Mouse (Mus musculus) liver, embryonic 11.5 days (tissue): ENCODE data around the gene Inmt. TPM values are rescaled to one million over a fixed set of nuclear protein-coding genes. Genes with fewer than 3 reads are reported as not detected.
"Not testable (repeated sequence)": the region's sequence is repeated elsewhere in the genome, so short reads cannot be mapped to it uniquely, and the experiment has no call there.

Experiments used
- ATAC-seq: fragments of 200-750 bp; cut with Nextera tagmentation; replicated peaks from 2 replicates; pipeline ENCODE4 v1.8.0; 2017; ENCODE audit warnings: moderate number of reproducible peaks, mild to moderate bottlenecking, moderate TSS enrichment, moderate library complexity; ENCODE audit not compliant: low FRiP score
- DNase-seq: peaks from one replicate; pipeline ENCODE4 v3.0.0-alpha.2; 2017; ENCODE audit warnings: low spot score
- H3K27ac ChIP-seq: fragments of 300-500 bp; sonication (generic); 2 replicates; pipeline ENCODE4 v1.5.1; 2014; ENCODE audit warnings: mild to moderate bottlenecking, low read depth, low read length, control low read depth
- H3K27me3 ChIP-seq: fragments of 300-500 bp; sonication (generic); replicated peaks from 2 replicates; pipeline ENCODE4 v1.6.1; 2014; ENCODE audit warnings: low read length, mixed read lengths; ENCODE audit not compliant: control insufficient read depth, insufficient read depth
- H3K36me3 ChIP-seq: fragments of 300-500 bp; sonication (generic); 2 replicates; pipeline ENCODE4 v1.6.1; 2014; ENCODE audit warnings: mild to moderate bottlenecking, low read length, moderate library complexity, mixed read lengths; ENCODE audit not compliant: control insufficient read depth, insufficient read depth
- H3K4me1 ChIP-seq: fragments of 300-500 bp; sonication (generic); replicated peaks from 2 replicates; pipeline ENCODE4 v1.6.1; 2014; ENCODE audit warnings: low read length, mixed read lengths; ENCODE audit not compliant: control insufficient read depth, insufficient read depth
- H3K4me2 ChIP-seq: fragments of 300-500 bp; sonication (generic); 2 replicates; pipeline ENCODE4 v1.6.1; 2014; ENCODE audit warnings: mild to moderate bottlenecking, control low read depth, moderate library complexity
- H3K4me3 ChIP-seq: fragments of 300-500 bp; sonication (generic); 2 replicates; pipeline ENCODE4 v1.5.1; 2014; ENCODE audit warnings: low read depth, low read length, control low read depth
- H3K9ac ChIP-seq: fragments of 300-500 bp; sonication (generic); 2 replicates; pipeline ENCODE4 v1.6.1; 2014; ENCODE audit warnings: low read depth, low read length, control low read depth
- H3K9me3 ChIP-seq: fragments of 300-500 bp; sonication (generic); 2 replicates; pipeline ENCODE4 v1.6.1; 2016; ENCODE audit warnings: low read length, inconsistent platforms, mixed read lengths; ENCODE audit not compliant: control insufficient read depth
- WGBS: fragments of 180-500 bp; shearing (Covaris S2); extraction: QIAGEN DNeasy Blood & Tissue Kit; methylation state at CpG from one replicate; pipeline ENCODE4 v1.1.7; 2014; 5-methylcytosine and 5-hydroxymethylcytosine counted together
- polyA plus RNA-seq: library from polyadenylated mRNA; unstranded; fragments of >200 nt; fragmentation: Nextera tagmentation; extraction: Ambion mirVana; gene quantifications from 2 replicates; pipeline ENCODE4 v1.2.1, GENCODE M21; 2014

The Inmt gene
- polyA plus RNA-seq, 1 experiment from 2014 or later = 0.58 TPM

DNA sequence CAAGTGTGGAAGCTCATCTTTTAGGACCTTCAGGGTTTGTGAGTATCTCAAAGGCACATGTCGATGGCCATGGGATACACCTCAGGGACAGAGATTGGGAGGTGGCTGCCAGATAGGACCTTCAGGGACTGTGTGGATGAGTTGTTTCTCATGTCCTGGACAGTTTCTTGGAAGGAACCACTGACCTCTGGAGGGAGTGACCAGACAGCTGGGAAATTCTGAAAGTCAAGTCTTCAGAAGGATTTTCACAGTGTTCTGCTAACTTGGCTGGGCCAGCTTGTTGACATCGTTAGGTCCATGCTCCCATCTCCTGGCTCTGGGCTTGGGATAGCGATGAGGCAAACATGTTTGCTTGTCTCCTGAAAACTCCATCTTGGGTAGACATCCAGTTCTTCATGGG is 24.2 kb upstream of the Inmt start:
- H3K4me3 ChIP-seq = no peak overlapping the region
- DNase-seq (no peak), ATAC-seq (no peak)
- no peak overlapping the region for H3K27ac ChIP-seq
- WGBS = 81% methylated on average over 3 of the region's 3 CpGs
- H3K9ac ChIP-seq = no peak overlapping the region
- H3K4me1 ChIP-seq = 0 out of 2 replicates have a peak, but pooled peaks cover 3% of the 10 kb centered on the region
- H3K4me2 ChIP-seq = no peak overlapping the region
- no peaks in the 10 kb centered on the region for H3K27me3 ChIP-seq
- H3K36me3 ChIP-seq = no peaks in the 10 kb centered on the region
- H3K9me3 ChIP-seq = no peaks in the 10 kb centered on the region

DNA sequence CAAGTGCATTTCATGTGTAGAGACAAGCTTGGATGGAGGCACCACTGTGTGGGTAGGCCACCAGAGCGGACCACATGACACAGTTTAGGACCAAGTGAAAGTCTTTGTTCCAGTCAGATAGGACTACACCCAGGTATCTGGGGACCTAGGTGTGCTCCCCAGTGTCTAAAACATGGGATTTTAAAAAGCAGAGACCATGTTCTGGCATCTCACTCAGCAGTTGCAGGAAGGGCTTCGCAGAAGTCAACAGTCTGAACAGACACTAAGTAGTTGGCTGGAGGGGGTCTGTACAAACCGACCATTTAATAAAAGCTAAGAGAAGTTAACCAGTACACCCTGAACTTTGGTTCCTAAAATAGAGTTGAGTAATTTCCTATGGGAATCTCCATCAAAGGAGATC is 18.3 kb upstream of the Inmt start:
- ATAC-seq (no peak), DNase-seq (no peak)
- H3K27me3 ChIP-seq = no peaks in the 10 kb centered on the region
- H3K4me1 ChIP-seq = no peaks in the 10 kb centered on the region
- no peak overlapping the region for H3K4me2 ChIP-seq
- H3K4me3 ChIP-seq = no peak overlapping the region
- WGBS = 90% methylated on average over 3 of the region's 3 CpGs
- H3K36me3 ChIP-seq = no peaks in the 10 kb centered on the region
- H3K9me3 ChIP-seq = no peaks in the 10 kb centered on the region
- no peak overlapping the region for H3K27ac ChIP-seq
- H3K9ac ChIP-seq = no peak overlapping the region

GRCm38 (mm10) chr6:55191537-55191936 is 16.7 kb upstream of the Inmt start:
- WGBS = 64% methylated on average over 4 of the region's 4 CpGs
- no peak for ATAC-seq
- Histone ChIP-seq H3K9ac (no peak overlapping the region), H3K4me2 (no peak overlapping the region), H3K4me1 (no peaks in the 10 kb centered on the region), H3K27me3 (no peaks in the 10 kb centered on the region), H3K9me3 (no peaks in the 10 kb centered on the region), H3K4me3 (no peak overlapping the region), H3K36me3 (no peaks in the 10 kb centered on the region), H3K27ac (no peak overlapping the region)
- DNase-seq = no peak

- no peaks in the 10 kb centered on the region for H3K4me1 ChIP-seq
- no peak overlapping the region for H3K27ac ChIP-seq
- no peaks in the 10 kb centered on the region for H3K36me3 ChIP-seq
- no peaks in the 10 kb centered on the region for H3K27me3 ChIP-seq
- ATAC-seq (no peak), DNase-seq (no peak)
- no peak overlapping the region for H3K4me2 ChIP-seq
- no peak overlapping the region for H3K9ac ChIP-seq
- no peaks in the 10 kb centered on the region for H3K9me3 ChIP-seq
- no peak overlapping the region for H3K4me3 ChIP-seq
These were observed 14.6 kb upstream of the Inmt start for GRCm38 (mm10) chr6:55189406-55189805.

DNA sequence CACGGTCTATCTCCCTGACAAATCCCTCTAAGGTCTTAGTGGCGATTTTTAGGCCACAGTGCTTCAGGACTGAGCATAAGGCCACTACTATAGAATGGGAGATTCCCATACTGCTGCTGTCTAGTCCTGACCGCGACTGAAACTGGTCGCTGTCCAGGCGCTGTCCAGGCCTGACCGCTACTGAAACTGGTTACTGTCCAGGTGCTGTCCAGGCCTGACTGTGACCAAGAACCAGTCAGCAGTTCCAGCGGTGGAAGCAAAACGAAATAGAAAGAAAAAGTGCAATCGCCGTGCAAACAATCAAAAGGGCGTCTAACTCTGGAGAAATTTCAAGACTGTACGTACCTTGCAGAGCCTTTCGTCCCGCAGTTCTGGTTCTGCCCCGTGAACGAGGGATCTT is 13.0 kb upstream of the Inmt start:
- not testable (repeated sequence) for H3K27ac ChIP-seq, H3K36me3 ChIP-seq, H3K4me3 ChIP-seq, H3K4me1 ChIP-seq, H3K27me3 ChIP-seq, H3K4me2 ChIP-seq, H3K9ac ChIP-seq, ATAC-seq, H3K9me3 ChIP-seq, DNase-seq
- 91% methylated on average over 17 of the region's 17 CpGs for whole genome bisulfite sequencing

GRCm38 (mm10) chr6:55182655-55183430 is 8.0 kb upstream of the Inmt start:
- Histone ChIP-seq H3K27ac (no peak overlapping the region), H3K9ac (no peak overlapping the region), H3K4me1 (no peaks in the 10 kb centered on the region), H3K4me3 (no peak overlapping the region), H3K27me3 (no peaks in the 10 kb centered on the region), H3K9me3 (no peaks in the 10 kb centered on the region), H3K4me2 (no peak overlapping the region), H3K36me3 (no peaks in the 10 kb centered on the region)
- WGBS = 77% methylated on average over 1 of the region's 1 CpGs
- DNase-seq (no peak), ATAC-seq (no peak)

GRCm38 (mm10) chr6:55179560-55179959 is 4.7 kb upstream of the Inmt start:
- DNase-seq = no peak
- H3K27me3 ChIP-seq = no peaks in the 10 kb centered on the region
- H3K36me3 ChIP-seq = no peaks in the 10 kb centered on the region
- no peak overlapping the region for H3K9ac ChIP-seq
- 79% methylated on average over 7 of the region's 7 CpGs for WGBS
- no peaks in the 10 kb centered on the region for H3K9me3 ChIP-seq
- no peak for ATAC-seq
- no peak overlapping the region for H3K4me3 ChIP-seq
- no peaks in the 10 kb centered on the region; the same call in 1 of the 2 replicates for H3K4me1 ChIP-seq
- no peak overlapping the region for H3K27ac ChIP-seq
- no peak overlapping the region for H3K4me2 ChIP-seq

- Histone ChIP-seq H3K27me3 (no peaks in the 10 kb centered on the region), H3K4me3 (no peak overlapping the region), H3K9me3 (no peaks in the 10 kb centered on the region), H3K4me1 (no peaks in the 10 kb centered on the region; the same call in none of the 2 replicates), H3K36me3 (no peaks in the 10 kb centered on the region), H3K9ac (no peak overlapping the region), H3K4me2 (no peak overlapping the region), H3K27ac (no peak overlapping the region)
- no peak for DNase-seq
- no peak for ATAC-seq
- WGBS = 38% methylated on average over 12 of the region's 12 CpGs
These were observed 2.4 kb upstream of the Inmt start for GRCm38 (mm10) chr6:55177060-55177732.

- WGBS = 50% methylated on average over 5 of the region's 5 CpGs
- H3K4me2 ChIP-seq = no peak overlapping the region
- no peak overlapping the region for H3K27ac ChIP-seq
- no peaks in the 10 kb centered on the region for H3K27me3 ChIP-seq
- no peak overlapping the region for H3K9ac ChIP-seq
- no peak overlapping the region for H3K4me3 ChIP-seq
- ATAC-seq (no peak), DNase-seq (no peak)
- H3K36me3 ChIP-seq = no peaks in the 10 kb centered on the region
- no peaks in the 10 kb centered on the region; the same call in none of the 2 replicates for H3K4me1 ChIP-seq
- no peaks in the 10 kb centered on the region for H3K9me3 ChIP-seq
These were observed 1.0 kb upstream of the Inmt start for GRCm38 (mm10) chr6:55175892-55176291.
